Mouse (Mus musculus) limb, embryonic 14.5 days (tissue): ENCODE results near the gene H2-T23. TPM values are rescaled to one million over a fixed set of nuclear protein-coding genes. Genes with fewer than 3 reads are reported as not detected.

ENCODE experiments used
- ATAC-seq: fragments of 200-750 bp; cut with Nextera tagmentation; 2 replicates; pipeline ENCODE4 v1.8.0; 2017; ENCODE audit warnings: low read depth, moderate number of reproducible peaks, moderate TSS enrichment; ENCODE audit not compliant: low FRiP score
- DNase-seq: peaks from one replicate; pipeline ENCODE4 v3.0.0-alpha.2; 2015; ENCODE audit warnings: low spot score
- H3K27ac ChIP-seq: fragments of 300-500 bp; sonication (generic); replicated peaks from 2 replicates; pipeline ENCODE4 v1.5.1; 2014; ENCODE audit warnings: low read depth, mild to moderate bottlenecking, low read length, moderate library complexity, mixed read lengths
- H3K27me3 ChIP-seq: fragments of 300-500 bp; sonication (generic); 2 replicates; pipeline ENCODE4 v1.6.1; 2014; ENCODE audit warnings: low read length, mixed read lengths; ENCODE audit not compliant: control insufficient read depth, insufficient read depth
- H3K36me3 ChIP-seq: fragments of 300-500 bp; sonication (generic); 2 replicates; pipeline ENCODE4 v1.6.1; 2014; ENCODE audit warnings: mild to moderate bottlenecking, low read length, moderate library complexity, mixed read lengths; ENCODE audit not compliant: control insufficient read depth, insufficient read depth
- H3K4me1 ChIP-seq: fragments of 300-500 bp; sonication (generic); 2 replicates; pipeline ENCODE4 v1.6.1; 2014; ENCODE audit warnings: antibody characterized with exemption, low read length, mixed read lengths; ENCODE audit not compliant: control insufficient read depth, insufficient read depth
- H3K4me2 ChIP-seq: fragments of 300-500 bp; sonication (generic); replicated peaks from 2 replicates; pipeline ENCODE4 v1.6.1; 2014; ENCODE audit warnings: low read depth, mild to moderate bottlenecking, low read length, moderate library complexity; ENCODE audit not compliant: severe bottlenecking
- H3K4me3 ChIP-seq: fragments of 300-500 bp; sonication (generic); replicated peaks from 2 replicates; pipeline ENCODE4 v1.5.1; 2014; ENCODE audit warnings: low read length
- H3K9ac ChIP-seq: fragments of 300-500 bp; sonication (generic); 2 replicates; pipeline ENCODE4 v1.6.1; 2014; ENCODE audit warnings: mild to moderate bottlenecking, low read depth, low read length, moderate library complexity; ENCODE audit not compliant: severe bottlenecking
- H3K9me3 ChIP-seq: fragments of 300-500 bp; sonication (generic); 2 replicates; pipeline ENCODE4 v1.6.1; 2016; ENCODE audit warnings: low read length; ENCODE audit not compliant: control insufficient read depth
- POLR2A ChIP-seq: fragments of 200-500 bp; IDR thresholded peaks from 2 replicates; pipeline ENCODE4 v1.8.0; 2012; ENCODE audit warnings: inconsistent platforms, mild to moderate bottlenecking, moderate library complexity, borderline replicate concordance; ENCODE audit not compliant: insufficient read depth, insufficient read length; ENCODE audit errors: extremely low read depth
- WGBS: fragments of 180-500 bp; shearing (Covaris S2); extraction: QIAGEN DNeasy Blood & Tissue Kit; methylation state at CpG from one replicate; pipeline ENCODE4 v1.1.7; 2014; 5-methylcytosine and 5-hydroxymethylcytosine counted together
- polyA plus RNA-seq, 2 experiments: library from polyadenylated mRNA; depleted of rRNA in 1 of 2; stranded (reverse) in 1 of 2; unstranded in 1 of 2; fragments of >200 nt; fragmentation: Nextera tagmentation in 1 of 2; extraction: Ambion mirVana in 1 of 2; gene quantifications; 2 replicates each; pipeline versions ENCODE4 v1.2.1 to v1.2.3; 2012 to 2014

The H2-T23 gene
- polyA plus RNA-seq, 2 experiments, result 10.0 to 13.5 TPM

- TF ChIP-seq POLR2A, result no peak
- H3K4me3 ChIP-seq, result peak overlapping the region; percentile 58
- no peaks in the 10 kb centered on the region for H3K9me3 ChIP-seq
- H3K4me2 ChIP-seq, result peak overlapping the region; percentile 77; the same call in 1 of the 2 replicates
- 5% methylated on average over 17 of the region's 17 CpGs for WGBS
- peaks cover 2% of the 10 kb centered on the region; the same call in 1 of the 2 replicates for H3K4me1 ChIP-seq
- H3K27me3 ChIP-seq, result no peaks in the 10 kb centered on the region
- peaks cover 13% of the 10 kb centered on the region for H3K36me3 ChIP-seq
- H3K27ac ChIP-seq, result no peak overlapping the region
- DNase-seq (peak; percentile 81), ATAC-seq (peak; percentile 76)
- no peak overlapping the region for H3K9ac ChIP-seq
These were observed 39.0 kb downstream of the H2-T23 start for GRCm38 (mm10) chr17:35993675-35994074.

- DNase-seq (no peak), ATAC-seq (no peak)
- Histone ChIP-seq H3K4me3 (no peak overlapping the region), H3K36me3 (peaks cover 32% of the 10 kb centered on the region), H3K9ac (no peak overlapping the region), H3K4me2 (no peak overlapping the region), H3K27me3 (no peaks in the 10 kb centered on the region), H3K9me3 (no peaks in the 10 kb centered on the region), H3K4me1 (peaks cover 2% of the 10 kb centered on the region; the same call in 1 of the 2 replicates), H3K27ac (no peak overlapping the region)
- 42% methylated on average over 10 of the region's 10 CpGs for WGBS
- TF ChIP-seq POLR2A, result no peak
These were observed 40.9 kb downstream of the H2-T23 start for GRCm38 (mm10) chr17:35991781-35992180.

GRCm38 (mm10) chr17:35981776-35982175 is 50.9 kb downstream of the H2-T23 start:
- Histone ChIP-seq H3K27ac (no peak overlapping the region), H3K36me3 (peaks cover 49% of the 10 kb centered on the region), H3K4me1 (peaks cover 11% of the 10 kb centered on the region; the same call in 1 of the 2 replicates), H3K9ac (no peak overlapping the region), H3K27me3 (no peaks in the 10 kb centered on the region), H3K4me2 (no peak overlapping the region), H3K9me3 (no peaks in the 10 kb centered on the region), H3K4me3 (no peak overlapping the region)
- ATAC-seq, result no peak
- 92% methylated on average over 9 of the region's 9 CpGs for WGBS
- TF ChIP-seq POLR2A, result no peak
- no peak for DNase-seq

GRCm38 (mm10) chr17:35980363-35980754 is 52.3 kb downstream of the H2-T23 start:
- Histone ChIP-seq H3K27me3 (no peaks in the 10 kb centered on the region), H3K4me1 (peaks cover 11% of the 10 kb centered on the region; the same call in 1 of the 2 replicates), H3K27ac (peak overlapping the region; percentile 95), H3K9ac (peak overlapping the region; percentile 82), H3K36me3 (peaks cover 35% of the 10 kb centered on the region), H3K4me2 (peak overlapping the region; percentile 73), H3K9me3 (no peaks in the 10 kb centered on the region), H3K4me3 (peak overlapping the region; percentile 58)
- peak; percentile 7 for ATAC-seq
- WGBS, result 0% methylated on average over 22 of the region's 29 CpGs
- DNase-seq, result peak; percentile 52
- no peak for TF ChIP-seq POLR2A

Other genes with a start within 250 kb of the H2-T23 start
- gene Ier3, start 211.2 kb downstream of the H2-T23 start, polyA plus RNA-seq (2012; rRNA removed), result 10.8 and 12.2 TPM in 2 replicates
- 8.8 and 8.9 TPM in 2 replicates for gene Ier3, start 211.2 kb downstream of the H2-T23 start, polyA plus RNA-seq (2014; fragmentation: Nextera tagmentation; extraction: Ambion mirVana)
- gene Flot1, start 209.6 kb downstream of the H2-T23 start, polyA plus RNA-seq (2012; rRNA removed), result 61.8 and 66.3 TPM in 2 replicates
- gene Flot1, start 209.6 kb downstream of the H2-T23 start, polyA plus RNA-seq (2014; fragmentation: Nextera tagmentation; extraction: Ambion mirVana), result 47.2 and 53.7 TPM in 2 replicates
- 1,341 and 1,699 TPM in 2 replicates for gene Tubb5, start 194.5 kb downstream of the H2-T23 start, polyA plus RNA-seq (2012; rRNA removed)
- gene Tubb5, start 194.5 kb downstream of the H2-T23 start, polyA plus RNA-seq (2014; fragmentation: Nextera tagmentation; extraction: Ambion mirVana), result 808 and 880 TPM in 2 replicates
- 24.9 and 28.8 TPM in 2 replicates for gene Mdc1, start 191.3 kb downstream of the H2-T23 start, polyA plus RNA-seq (2012; rRNA removed)
- 12.2 and 13.9 TPM in 2 replicates for gene Mdc1, start 191.3 kb downstream of the H2-T23 start, polyA plus RNA-seq (2014; fragmentation: Nextera tagmentation; extraction: Ambion mirVana)
- 77.5 and 80.7 TPM in 2 replicates for gene Nrm, start 171.5 kb downstream of the H2-T23 start, polyA plus RNA-seq (2012; rRNA removed)
- gene Nrm, start 171.5 kb downstream of the H2-T23 start, polyA plus RNA-seq (2014; fragmentation: Nextera tagmentation; extraction: Ambion mirVana), result 49.5 and 56.4 TPM in 2 replicates
- gene Ppp1r18, start 167.3 kb downstream of the H2-T23 start, polyA plus RNA-seq (2012; rRNA removed), result 47.2 and 56.2 TPM in 2 replicates
- gene Ppp1r18, start 167.3 kb downstream of the H2-T23 start, polyA plus RNA-seq (2014; fragmentation: Nextera tagmentation; extraction: Ambion mirVana), result 26.0 and 26.3 TPM in 2 replicates
- 78.6 and 90.5 TPM in 2 replicates for gene Dhx16, start 153.0 kb downstream of the H2-T23 start, polyA plus RNA-seq (2012; rRNA removed)
- 40.0 and 43.4 TPM in 2 replicates for gene Dhx16, start 153.0 kb downstream of the H2-T23 start, polyA plus RNA-seq (2014; fragmentation: Nextera tagmentation; extraction: Ambion mirVana)
- gene 2310061I04Rik, start 135.4 kb downstream of the H2-T23 start, polyA plus RNA-seq (2012; rRNA removed), result 53.9 and 68.4 TPM in 2 replicates
- 20.6 and 20.7 TPM in 2 replicates for gene 2310061I04Rik, start 135.4 kb downstream of the H2-T23 start, polyA plus RNA-seq (2014; fragmentation: Nextera tagmentation; extraction: Ambion mirVana)
- gene Atat1, start 122.8 kb downstream of the H2-T23 start, polyA plus RNA-seq (2012; rRNA removed), result 157 and 189 TPM in 2 replicates
- 68.7 and 88.1 TPM in 2 replicates for gene Atat1, start 122.8 kb downstream of the H2-T23 start, polyA plus RNA-seq (2014; fragmentation: Nextera tagmentation; extraction: Ambion mirVana)
- gene Mrps18b, start 116.5 kb downstream of the H2-T23 start, polyA plus RNA-seq (2012; rRNA removed), result 62.7 and 62.9 TPM in 2 replicates
- gene Mrps18b, start 116.5 kb downstream of the H2-T23 start, polyA plus RNA-seq (2014; fragmentation: Nextera tagmentation; extraction: Ambion mirVana), result 68.0 and 70.3 TPM in 2 replicates
- 39.9 and 41.6 TPM in 2 replicates for gene Ppp1r10, start 116.4 kb downstream of the H2-T23 start, polyA plus RNA-seq (2012; rRNA removed)
- 30.8 and 34.2 TPM in 2 replicates for gene Ppp1r10, start 116.4 kb downstream of the H2-T23 start, polyA plus RNA-seq (2014; fragmentation: Nextera tagmentation; extraction: Ambion mirVana)
- gene Abcf1, start 63.1 kb downstream of the H2-T23 start, polyA plus RNA-seq (2012; rRNA removed), result 73.4 and 83.1 TPM in 2 replicates
- gene Abcf1, start 63.1 kb downstream of the H2-T23 start, polyA plus RNA-seq (2014; fragmentation: Nextera tagmentation; extraction: Ambion mirVana), result 77.2 and 84.6 TPM in 2 replicates
- gene Gnl1, start 53.0 kb downstream of the H2-T23 start, polyA plus RNA-seq (2012; rRNA removed), result 37.7 and 41.8 TPM in 2 replicates
- 43.4 and 49.5 TPM in 2 replicates for gene Gnl1, start 53.0 kb downstream of the H2-T23 start, polyA plus RNA-seq (2014; fragmentation: Nextera tagmentation; extraction: Ambion mirVana)
- 57.8 and 62.8 TPM in 2 replicates for gene Prr3, start 52.6 kb downstream of the H2-T23 start, polyA plus RNA-seq (2012; rRNA removed)
- 33.3 and 34.7 TPM in 2 replicates for gene Prr3, start 52.6 kb downstream of the H2-T23 start, polyA plus RNA-seq (2014; fragmentation: Nextera tagmentation; extraction: Ambion mirVana)
- gene H2-T24, start 12.3 kb downstream of the H2-T23 start, polyA plus RNA-seq (2012; rRNA removed), result 0.14 and 0.42 TPM in 2 replicates
- 1.5 and 3.3 TPM in 2 replicates for gene H2-T24, start 12.3 kb downstream of the H2-T23 start, polyA plus RNA-seq (2014; fragmentation: Nextera tagmentation; extraction: Ambion mirVana)
- gene H2-T22, start 9.9 kb upstream of the H2-T23 start, polyA plus RNA-seq (2012; rRNA removed), result 27.4 and 29.0 TPM in 2 replicates
- 23.4 and 26.6 TPM in 2 replicates for gene H2-T22, start 9.9 kb upstream of the H2-T23 start, polyA plus RNA-seq (2014; fragmentation: Nextera tagmentation; extraction: Ambion mirVana)
- gene Gm6034, start 10.1 kb upstream of the H2-T23 start, polyA plus RNA-seq (2012; rRNA removed), result not detected in 2 replicates
- gene Gm6034, start 10.1 kb upstream of the H2-T23 start, polyA plus RNA-seq (2014; fragmentation: Nextera tagmentation; extraction: Ambion mirVana), result not detected in 2 replicates
- 0.12 and 0.21 TPM in 2 replicates for gene Gm11127, start 25.5 kb upstream of the H2-T23 start, polyA plus RNA-seq (2012; rRNA removed)
- not detected in 2 replicates for gene Gm11127, start 25.5 kb upstream of the H2-T23 start, polyA plus RNA-seq (2014; fragmentation: Nextera tagmentation; extraction: Ambion mirVana)
- not detected in 2 replicates for gene Gm19684, start 88.8 kb upstream of the H2-T23 start, polyA plus RNA-seq (2012; rRNA removed)
- gene Gm19684, start 88.8 kb upstream of the H2-T23 start, polyA plus RNA-seq (2014; fragmentation: Nextera tagmentation; extraction: Ambion mirVana), result not detected in 2 replicates
- gene Gm7030, start 96.6 kb upstream of the H2-T23 start, polyA plus RNA-seq (2012; rRNA removed), result not detected in 2 replicates
- not detected in 2 replicates for gene Gm7030, start 96.6 kb upstream of the H2-T23 start, polyA plus RNA-seq (2014; fragmentation: Nextera tagmentation; extraction: Ambion mirVana)
- 0.05 TPM in 1 of 2 replicates, not detected in the other for gene Gm8909, start 135.7 kb upstream of the H2-T23 start, polyA plus RNA-seq (2012; rRNA removed)
- not detected in 2 replicates for gene Gm8909, start 135.7 kb upstream of the H2-T23 start, polyA plus RNA-seq (2014; fragmentation: Nextera tagmentation; extraction: Ambion mirVana)
- gene H2-T3, start 157.4 kb upstream of the H2-T23 start, polyA plus RNA-seq (2012; rRNA removed), result 0.09 TPM in 1 of 2 replicates, not detected in the other
- gene H2-T3, start 157.4 kb upstream of the H2-T23 start, polyA plus RNA-seq (2014; fragmentation: Nextera tagmentation; extraction: Ambion mirVana), result not detected in 2 replicates
- gene Rpp21, start 225.2 kb upstream of the H2-T23 start, polyA plus RNA-seq (2012; rRNA removed), result 73.2 and 87.5 TPM in 2 replicates
- gene Rpp21, start 225.2 kb upstream of the H2-T23 start, polyA plus RNA-seq (2014; fragmentation: Nextera tagmentation; extraction: Ambion mirVana), result 113 and 123 TPM in 2 replicates
- 42.6 and 44.6 TPM in 2 replicates for gene Trim39, start 239.4 kb upstream of the H2-T23 start, polyA plus RNA-seq (2012; rRNA removed)
- gene Trim39, start 239.4 kb upstream of the H2-T23 start, polyA plus RNA-seq (2014; fragmentation: Nextera tagmentation; extraction: Ambion mirVana), result 14.5 and 16.9 TPM in 2 replicates